Mouse (Mus musculus): Measurements from ENCODE around the gene Akap6. TPM values are rescaled to one million over a fixed set of nuclear protein-coding genes. Genes with fewer than 3 reads are reported as not detected.
A peak's percentile ranks its signal among the peaks of the same experiment; 100 is the strongest.

Akap6 gene
- polyA plus RNA-seq (2015; fragmentation: Nextera tagmentation; extraction: Ambion mirVana): 10.8 and 11.8 TPM in 2 replicates

- Histone ChIP-seq H3K4me3 (ENCODE audit: low read length) (no peak within 1 kb of the TSS), H3K27ac (ENCODE audit: low read length) (no peak within 1 kb of the TSS), H3K36me3 (ENCODE audit: control insufficient read depth, insufficient read depth) (no peaks in the 10 kb centered on the region), H3K9me3 (replicated peaks; ENCODE audit: control insufficient read depth, low read length) (no peaks in the 10 kb centered on the region), H3K27me3 (ENCODE audit: control insufficient read depth, insufficient read depth, low read length) (no peaks in the 10 kb centered on the region), H3K4me2 (ENCODE audit: low read depth, low read length) (no peak within 1 kb of the TSS), H3K9ac (ENCODE audit: low read length) (no peak within 1 kb of the TSS), H3K4me1 (ENCODE audit: control insufficient read depth, insufficient read depth, low read length) (peaks cover 8% of the 10 kb centered on the region; the same call in 1 of the 2 replicates)
- WGBS: 72% methylated on average over 6 of the region's 6 CpGs
- no peak for ATAC-seq (replicated peaks; ENCODE audit: extremely low read depth, insufficient read depth, low FRiP score)
Observed at GRCm38 (mm10) chr12:52699146-52699545, at the start of gene Akap6. Gene Akap6 (plus strand): TSS chr12:52699383.

DNA sequence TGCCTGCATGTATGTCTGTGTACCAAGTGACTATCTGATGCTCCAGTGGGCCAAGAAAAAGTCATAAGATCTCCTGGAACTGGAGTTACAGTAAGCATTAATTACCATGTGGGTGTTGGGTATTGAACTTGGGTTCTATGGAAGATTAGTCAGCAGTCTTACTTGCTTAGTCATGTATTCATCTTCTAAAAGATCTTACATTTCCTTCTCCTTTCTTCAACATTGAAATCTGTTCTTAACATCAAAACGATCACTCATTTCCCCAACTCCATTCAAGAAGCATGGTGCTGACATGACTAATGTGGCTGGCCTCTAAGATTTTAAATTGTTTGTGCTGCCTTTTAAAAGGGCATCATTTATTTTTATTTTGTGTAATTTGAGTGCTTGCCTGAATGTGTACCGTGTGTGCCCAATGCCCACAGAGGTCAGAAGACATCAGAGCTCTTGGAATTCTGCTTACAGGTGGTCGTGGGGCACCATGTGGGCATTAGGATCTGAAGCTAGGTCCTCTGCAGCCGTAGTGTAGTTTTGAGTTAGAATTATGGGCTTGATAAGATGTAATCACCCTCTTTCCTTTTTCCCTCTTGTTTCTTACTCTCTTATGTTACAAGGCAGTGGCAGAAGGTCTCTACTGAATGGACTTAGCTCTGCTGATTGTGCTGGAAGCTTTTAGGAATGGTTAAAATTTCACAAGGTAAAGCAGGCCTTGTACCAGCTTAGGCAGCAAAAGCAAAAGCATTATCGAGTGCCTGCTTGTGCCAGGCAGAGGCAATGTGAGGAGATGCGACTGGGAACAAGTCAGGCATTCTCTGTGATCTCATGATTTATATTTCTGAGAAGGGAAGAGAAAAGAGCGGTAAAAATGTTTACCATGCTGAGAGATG lies 36.0 kb upstream of the Akap6 start:
- Histone ChIP-seq H3K4me2 (ENCODE audit: low read depth, low read length) (no peak overlapping the region), H3K27me3 (ENCODE audit: control insufficient read depth, insufficient read depth, low read length) (no peaks in the 10 kb centered on the region), H3K9ac (ENCODE audit: low read length) (no peak overlapping the region), H3K4me3 (ENCODE audit: low read length) (no peak overlapping the region), H3K27ac (ENCODE audit: low read length) (no peak overlapping the region), H3K4me1 (ENCODE audit: control insufficient read depth, insufficient read depth, low read length) (no peaks in the 10 kb centered on the region), H3K36me3 (ENCODE audit: control insufficient read depth, insufficient read depth) (no peaks in the 10 kb centered on the region), H3K9me3 (replicated peaks; ENCODE audit: control insufficient read depth, low read length) (no peaks in the 10 kb centered on the region)
- ATAC-seq (replicated peaks; ENCODE audit: extremely low read depth, insufficient read depth, low FRiP score): no peak
- 75% methylated on average over 7 of the region's 7 CpGs for WGBS

- H3K36me3 ChIP-seq (ENCODE audit: control insufficient read depth, insufficient read depth): no peaks in the 10 kb centered on the region
- WGBS: 65% methylated on average over 5 of the region's 5 CpGs
- no peak overlapping the region for H3K27ac ChIP-seq (ENCODE audit: low read length)
- H3K4me3 ChIP-seq (ENCODE audit: low read length): no peak overlapping the region
- H3K4me2 ChIP-seq (ENCODE audit: low read depth, low read length): no peak overlapping the region
- no peak overlapping the region for H3K9ac ChIP-seq (ENCODE audit: low read length)
- no peaks in the 10 kb centered on the region for H3K9me3 ChIP-seq (replicated peaks; ENCODE audit: control insufficient read depth, low read length)
- no peaks in the 10 kb centered on the region for H3K27me3 ChIP-seq (ENCODE audit: control insufficient read depth, insufficient read depth, low read length)
- H3K4me1 ChIP-seq (ENCODE audit: control insufficient read depth, insufficient read depth, low read length): no peaks in the 10 kb centered on the region
- ATAC-seq (replicated peaks; ENCODE audit: extremely low read depth, insufficient read depth, low FRiP score): no peak
Observed at GRCm38 (mm10) chr12:52664944-52665343, 34.2 kb upstream of the Akap6 start.

DNA sequence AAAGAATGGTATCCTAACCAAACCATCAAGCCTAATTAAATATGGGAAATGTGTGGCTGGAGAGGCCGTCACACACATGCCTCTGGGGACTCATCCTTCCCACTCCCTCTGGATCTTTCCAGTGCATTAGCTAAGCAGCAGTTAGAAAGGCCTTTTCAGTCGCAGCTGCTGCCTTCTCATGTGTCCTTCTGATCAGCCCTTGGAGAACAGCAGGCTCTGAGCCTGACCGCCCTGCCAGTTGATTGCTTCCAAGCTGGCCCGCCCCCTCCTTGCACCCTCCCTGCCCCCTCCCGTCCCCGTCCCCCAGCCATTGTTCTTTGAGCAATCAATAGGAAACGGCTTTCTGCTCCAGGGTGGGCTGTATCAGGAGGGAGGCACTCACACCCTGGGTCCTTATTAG lies 27.7 kb upstream of the Akap6 start:
- Histone ChIP-seq H3K9ac (ENCODE audit: low read length) (no peak overlapping the region), H3K4me1 (ENCODE audit: control insufficient read depth, insufficient read depth, low read length) (0 out of 2 replicates have a peak, but pooled peaks cover 2% of the 10 kb centered on the region), H3K27me3 (ENCODE audit: control insufficient read depth, insufficient read depth, low read length) (no peaks in the 10 kb centered on the region), H3K36me3 (ENCODE audit: control insufficient read depth, insufficient read depth) (no peaks in the 10 kb centered on the region), H3K9me3 (replicated peaks; ENCODE audit: control insufficient read depth, low read length) (no peaks in the 10 kb centered on the region), H3K27ac (ENCODE audit: low read length) (no peak overlapping the region), H3K4me3 (ENCODE audit: low read length) (no peak overlapping the region), H3K4me2 (ENCODE audit: low read depth, low read length) (no peak overlapping the region)
- ATAC-seq (replicated peaks; ENCODE audit: extremely low read depth, insufficient read depth, low FRiP score): no peak
- 15% methylated on average over 6 of the region's 7 CpGs for WGBS

DNA sequence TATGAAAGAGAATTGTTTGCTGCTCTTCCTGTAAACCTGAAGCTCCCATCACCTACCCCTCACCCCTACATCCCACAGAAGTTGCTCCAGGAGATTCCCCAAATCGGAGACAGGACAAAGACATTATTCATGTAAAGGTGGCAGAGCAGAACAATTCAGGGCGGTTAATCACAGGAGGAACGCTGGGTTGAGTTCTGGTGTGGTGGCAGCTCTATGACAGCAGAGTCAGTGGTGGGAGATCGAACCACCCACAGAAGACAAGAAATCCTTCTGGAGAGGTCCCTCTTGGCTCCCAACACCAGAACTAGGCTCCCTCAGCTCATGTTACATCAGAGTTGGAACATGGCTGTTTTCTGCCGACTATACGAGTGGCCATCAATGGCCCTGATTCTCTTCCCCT lies 27.2 kb upstream of the Akap6 start:
- Histone ChIP-seq H3K4me2 (ENCODE audit: low read depth, low read length) (no peak overlapping the region), H3K27ac (ENCODE audit: low read length) (no peak overlapping the region)

DNA sequence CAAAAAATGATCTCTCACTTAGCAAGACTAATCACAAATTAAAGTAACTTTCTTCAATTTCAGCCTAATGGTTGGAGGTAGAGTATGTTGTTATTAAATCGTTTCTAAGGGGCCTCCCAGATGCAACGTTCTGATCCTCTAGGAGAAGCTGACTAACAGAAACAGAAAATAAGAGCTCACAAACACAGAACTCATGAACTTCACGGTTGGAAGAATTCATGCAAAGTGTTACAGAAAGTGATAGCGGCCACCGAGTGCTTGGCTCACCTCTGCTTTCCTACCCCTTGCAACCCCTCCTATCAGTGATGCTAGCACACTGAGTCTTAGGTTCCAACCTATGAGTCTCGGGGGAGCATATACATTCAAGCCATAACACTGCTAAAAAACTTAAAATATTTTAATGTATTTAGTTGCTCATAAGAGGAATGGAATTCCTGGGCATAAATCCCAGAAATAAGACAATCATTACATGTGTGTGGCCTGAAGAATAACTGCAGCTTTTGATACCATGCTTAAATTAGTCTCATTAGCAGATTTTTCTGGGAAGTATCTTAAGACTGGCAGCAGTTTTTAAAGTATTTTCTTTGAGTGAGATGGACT lies 25.7 kb upstream of the Akap6 start:
- Histone ChIP-seq H3K4me1 (ENCODE audit: control insufficient read depth, insufficient read depth, low read length) (0 out of 2 replicates have a peak, but pooled peaks cover 2% of the 10 kb centered on the region), H3K4me2 (ENCODE audit: low read depth, low read length) (no peak overlapping the region), H3K9me3 (replicated peaks; ENCODE audit: control insufficient read depth, low read length) (no peaks in the 10 kb centered on the region), H3K36me3 (ENCODE audit: control insufficient read depth, insufficient read depth) (no peaks in the 10 kb centered on the region), H3K27ac (ENCODE audit: low read length) (no peak overlapping the region), H3K27me3 (ENCODE audit: control insufficient read depth, insufficient read depth, low read length) (no peaks in the 10 kb centered on the region), H3K4me3 (ENCODE audit: low read length) (no peak overlapping the region), H3K9ac (ENCODE audit: low read length) (no peak overlapping the region)
- WGBS: 60% methylated on average over 6 of the region's 6 CpGs
- ATAC-seq (replicated peaks; ENCODE audit: extremely low read depth, insufficient read depth, low FRiP score): no peak

More for the DNA sequence above, 27.2 kb upstream of the Akap6 start:
- Histone ChIP-seq H3K4me1 (ENCODE audit: control insufficient read depth, insufficient read depth, low read length) (0 out of 2 replicates have a peak, but pooled peaks cover 2% of the 10 kb centered on the region), H3K4me3 (ENCODE audit: low read length) (no peak overlapping the region), H3K27me3 (ENCODE audit: control insufficient read depth, insufficient read depth, low read length) (no peaks in the 10 kb centered on the region), H3K9ac (ENCODE audit: low read length) (no peak overlapping the region), H3K9me3 (replicated peaks; ENCODE audit: control insufficient read depth, low read length) (no peaks in the 10 kb centered on the region), H3K36me3 (ENCODE audit: control insufficient read depth, insufficient read depth) (no peaks in the 10 kb centered on the region)
- no peak for ATAC-seq (replicated peaks; ENCODE audit: extremely low read depth, insufficient read depth, low FRiP score)
- 65% methylated on average over 6 of the region's 6 CpGs for WGBS

- Histone ChIP-seq H3K9me3 (replicated peaks; ENCODE audit: control insufficient read depth, low read length) (no peaks in the 10 kb centered on the region), H3K4me1 (ENCODE audit: control insufficient read depth, insufficient read depth, low read length) (0 out of 2 replicates have a peak, but pooled peaks cover 2% of the 10 kb centered on the region)
- WGBS: 56% methylated on average over 4 of the region's 4 CpGs
Observed at GRCm38 (mm10) chr12:52675010-52675409, 24.2 kb upstream of the Akap6 start.

GRCm38 (mm10) chr12:52687355-52687754 lies 11.8 kb upstream of the Akap6 start:
- no peak overlapping the region for H3K9ac ChIP-seq (ENCODE audit: low read length)
- H3K4me1 ChIP-seq (ENCODE audit: control insufficient read depth, insufficient read depth, low read length): peaks cover under 1% of the 10 kb centered on the region; the same call in 1 of the 2 replicates
- H3K4me3 ChIP-seq (ENCODE audit: low read length): no peak overlapping the region
- no peak; the same call in 1 of the 2 replicates for ATAC-seq (replicated peaks; ENCODE audit: extremely low read depth, insufficient read depth, low FRiP score)
- WGBS: 38% methylated on average over 9 of the region's 9 CpGs
- no peak overlapping the region for H3K27ac ChIP-seq (ENCODE audit: low read length)
- H3K27me3 ChIP-seq (ENCODE audit: control insufficient read depth, insufficient read depth, low read length): no peaks in the 10 kb centered on the region
- no peaks in the 10 kb centered on the region for H3K9me3 ChIP-seq (replicated peaks; ENCODE audit: control insufficient read depth, low read length)
- no peaks in the 10 kb centered on the region for H3K36me3 ChIP-seq (ENCODE audit: control insufficient read depth, insufficient read depth)
- H3K4me2 ChIP-seq (ENCODE audit: low read depth, low read length): 0 out of 2 replicates have a peak overlapping the region, but pooled peaks have one; percentile 2

More at GRCm38 (mm10) chr12:52675010-52675409, 24.2 kb upstream of the Akap6 start:
- Histone ChIP-seq H3K4me3 (ENCODE audit: low read length) (no peak overlapping the region), H3K9ac (ENCODE audit: low read length) (no peak overlapping the region), H3K36me3 (ENCODE audit: control insufficient read depth, insufficient read depth) (no peaks in the 10 kb centered on the region), H3K27me3 (ENCODE audit: control insufficient read depth, insufficient read depth, low read length) (no peaks in the 10 kb centered on the region), H3K27ac (ENCODE audit: low read length) (no peak overlapping the region), H3K4me2 (ENCODE audit: low read depth, low read length) (no peak overlapping the region)
- no peak for ATAC-seq (replicated peaks; ENCODE audit: extremely low read depth, insufficient read depth, low FRiP score)

DNA sequence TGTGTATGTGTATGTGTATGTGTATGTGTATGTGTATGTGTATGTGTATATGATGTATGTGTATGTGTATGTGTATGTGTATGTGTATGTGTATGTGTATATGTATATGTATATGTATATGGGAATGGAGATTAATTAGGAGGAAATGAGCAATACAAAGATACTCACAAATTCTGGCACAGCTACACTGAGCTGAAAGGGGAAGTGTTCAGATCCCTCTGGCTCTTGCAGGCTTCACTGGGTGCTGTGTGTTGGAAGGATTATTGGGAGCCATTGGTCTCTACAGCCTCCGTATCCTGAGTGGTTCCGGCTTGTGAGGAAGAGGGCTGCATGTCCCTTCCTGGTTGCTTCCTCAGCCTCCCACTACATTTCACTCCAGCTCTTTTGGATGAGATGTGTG lies 10.5 kb upstream of the Akap6 start:
- 89% methylated on average over 2 of the region's 2 CpGs for WGBS
- Histone ChIP-seq H3K4me2 (ENCODE audit: low read depth, low read length) (no peak overlapping the region), H3K9me3 (replicated peaks; ENCODE audit: control insufficient read depth, low read length) (no peaks in the 10 kb centered on the region), H3K9ac (ENCODE audit: low read length) (no peak overlapping the region), H3K36me3 (ENCODE audit: control insufficient read depth, insufficient read depth) (no peaks in the 10 kb centered on the region), H3K4me3 (ENCODE audit: low read length) (no peak overlapping the region), H3K27ac (ENCODE audit: low read length) (no peak overlapping the region), H3K4me1 (ENCODE audit: control insufficient read depth, insufficient read depth, low read length) (peaks cover 4% of the 10 kb centered on the region; the same call in 1 of the 2 replicates), H3K27me3 (ENCODE audit: control insufficient read depth, insufficient read depth, low read length) (no peaks in the 10 kb centered on the region)
- no peak for ATAC-seq (replicated peaks; ENCODE audit: extremely low read depth, insufficient read depth, low FRiP score)
